Mouse (Mus musculus) mouse trophoblast stem cell (cell line): ENCODE data around the gene Slc39a11.

ENCODE experiments used
- in situ Hi-C, 2 experiments: fragments of 300-500 bp; cut with MseI, MboI; formaldehyde crosslinking; loops; 2 replicates in 1 of 2; 3 replicates in 1 of 2; pipeline ENCODE4 v1.15.1; 2025

Slc39a11 gene

DNA sequence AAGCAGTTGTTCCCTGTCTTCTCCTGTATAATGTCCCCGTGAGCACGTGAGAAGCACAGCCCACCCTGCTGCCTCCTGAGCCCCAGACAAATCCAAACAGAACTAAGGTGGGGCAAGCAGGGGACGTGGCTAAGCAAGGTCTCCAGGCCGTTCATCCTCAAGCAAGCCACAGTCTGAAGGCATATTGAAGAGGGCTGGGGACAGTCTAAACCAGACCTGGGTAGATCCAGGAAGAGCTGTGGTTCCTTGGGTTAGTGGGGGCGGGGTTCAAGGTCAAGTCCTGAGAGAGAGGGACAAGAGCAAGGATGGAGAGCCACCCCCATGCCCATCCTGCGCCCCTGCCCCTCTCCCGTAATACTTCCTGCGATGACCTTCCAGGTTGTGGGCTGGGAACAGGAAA is 452.3 kb downstream of the Slc39a11 start:
- in situ Hi-C loops = no loop called here

DNA sequence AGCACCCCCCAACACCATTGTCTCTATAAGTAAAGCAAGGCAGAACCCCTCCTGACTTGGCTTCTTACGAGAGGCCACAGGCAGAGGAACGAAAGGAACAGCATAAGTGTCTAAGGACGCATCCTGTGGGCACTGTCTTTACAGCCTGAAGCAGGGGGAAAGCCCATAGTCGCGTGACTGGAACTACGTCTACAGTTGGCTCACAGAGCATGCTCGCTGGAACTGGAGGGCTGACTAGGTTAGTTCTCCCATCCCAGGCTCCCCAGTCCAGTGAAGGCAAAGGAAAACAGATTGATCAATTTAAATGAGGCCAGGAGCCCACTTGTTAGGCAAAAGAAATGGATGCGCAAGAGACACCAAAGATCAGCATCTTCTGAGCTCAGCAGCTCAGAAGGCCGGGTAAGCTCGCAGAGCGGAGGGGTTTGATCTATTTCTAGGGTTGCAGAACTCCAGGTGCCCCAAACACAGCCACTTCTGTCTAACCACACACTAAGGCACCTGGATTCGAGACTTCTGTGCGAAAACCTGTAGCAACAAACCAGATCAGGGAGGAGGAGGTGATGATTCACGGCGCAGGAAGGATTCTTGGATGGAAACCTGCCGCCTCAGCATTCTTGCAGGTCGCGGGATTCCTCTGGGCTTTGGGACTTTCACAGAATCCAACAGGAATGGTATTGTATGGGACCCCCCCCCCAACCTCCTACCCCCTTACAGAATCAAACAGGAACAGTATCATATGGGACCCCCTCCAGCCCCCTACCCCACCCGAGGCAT is 453.5 kb downstream of the Slc39a11 start:
- in situ Hi-C loops = no loop called here
